Comparison of ENCODE assay signal across 23 mouse cellular contexts in the genomic region with DNA sequence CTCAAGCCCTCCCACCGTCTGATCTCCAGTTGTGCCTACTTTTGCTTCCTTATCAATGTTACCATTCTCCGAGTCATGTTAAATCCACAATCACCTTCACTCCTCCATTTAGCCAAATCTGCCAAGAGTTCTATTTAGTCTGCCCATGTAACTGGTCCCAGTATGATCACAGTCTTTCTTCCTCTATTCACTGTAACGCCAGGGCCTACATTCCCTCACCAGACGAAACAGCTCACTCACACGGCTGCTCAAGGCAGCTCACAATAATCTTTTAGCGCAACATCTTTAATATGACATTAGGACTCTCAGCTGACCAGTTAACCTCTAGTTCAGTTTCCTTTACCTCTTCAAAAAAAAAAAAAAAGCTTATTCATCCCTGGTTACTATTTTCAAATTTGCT. TPM values are rescaled to one million over a fixed set of nuclear protein-coding genes. Genes with fewer than 3 reads are reported as not detected.
A peak's percentile ranks its signal among the peaks of the same experiment; 100 is the strongest.
DNase-seq lines count a peak whose midpoint lies in the region; ATAC-seq and TF ChIP-seq lines count a peak whose summit lies in the region.
"Had no signal": no experiment of that assay in that cellular context is flagged by ENCODE, and none has a peak within 500 bp of the region (broad histone marks: within the 10 kb centered on the region; RNA-seq: fewer than 3 reads in every experiment).

No protein-coding gene starts in this region.

- TF ChIP-seq POLR2A in liver, adult 2 months (IDR thresholded peaks at IDR 0.05; ENCODE audit: extremely low read depth, insufficient read depth, low read length): no peak
- TF ChIP-seq POLR2A in lung, adult 2 months (IDR thresholded peaks at IDR 0.05; ENCODE audit: borderline replicate concordance, extremely low read depth, low read depth, low read length): no peak

- no peaks in the 10 kb centered on the region for H3K27me3 ChIP-seq in liver, adult 2 months (ENCODE audit: control insufficient read depth, insufficient read depth, low read length)
- no peaks in the 10 kb centered on the region for H3K27me3 ChIP-seq in liver, embryonic 12.5 days (replicated peaks)
- H3K27me3 ChIP-seq in lung, embryonic 16.5 days (ENCODE audit: control insufficient read depth, insufficient read depth, low read depth, low read length): no peaks in the 10 kb centered on the region
- H3K27me3 ChIP-seq: forebrain, embryonic 13.5 days; heart, embryonic 13.5 days; hindbrain, embryonic 12.5 days; hindbrain, embryonic 15.5 days had no signal

- no peaks in the 10 kb centered on the region for H3K9me3 ChIP-seq in liver, embryonic 12.5 days (replicated peaks)
- H3K9me3 ChIP-seq in lung, embryonic 16.5 days (ENCODE audit: control insufficient read depth, low read length): no peaks in the 10 kb centered on the region
- H3K9me3 ChIP-seq: forebrain, embryonic 10.5 days; forebrain, embryonic 13.5 days; heart, embryonic 10.5 days; heart, embryonic 13.5 days; hindbrain, embryonic 12.5 days; hindbrain, embryonic 15.5 days had no signal

- H3K79me2 ChIP-seq in liver, adult 2 months (ENCODE audit: control insufficient read depth, insufficient read depth, low read length): no peaks in the 10 kb centered on the region

- TF ChIP-seq CTCF in liver, adult 2 months (IDR thresholded peaks at IDR 0.05; ENCODE audit: low read depth, low read length): no peak
- TF ChIP-seq CTCF in lung, adult 2 months (IDR thresholded peaks at IDR 0.05; ENCODE audit: insufficient read depth, low read length): no peak

- H3K4me2 ChIP-seq in liver, embryonic 12.5 days: no peak overlapping the region
- no peak overlapping the region for H3K4me2 ChIP-seq in lung, embryonic 16.5 days (ENCODE audit: low read depth, low read length)
- H3K4me2 ChIP-seq: forebrain, embryonic 13.5 days; heart, embryonic 13.5 days; hindbrain, embryonic 12.5 days; hindbrain, embryonic 15.5 days had no signal

- DNase-seq in liver, adult 2 months (ENCODE audit: extremely low read depth, low read depth, low spot score): peak; percentile 44
- DNase-seq in lung, adult 2 months: no peak
- peak; percentile 23 to 47 for DNase-seq in lung, postnatal 4 days
- DNase-seq in ovary, postnatal 10 days (ENCODE audit: low spot score): no peak
- DNase-seq: adrenal gland, adult 8-10 months; adrenal gland, postnatal 25 days; cerebellum, adult 18-20 months; cerebellum, adult 9-10 months; cerebellum, postnatal 14 days; gastrocnemius, postnatal 10 days; gastrocnemius, postnatal 36 days; heart, adult 2 months; heart, postnatal 14 days had no signal

- peaks cover 13% of the 10 kb centered on the region for H3K4me1 ChIP-seq in liver, adult 2 months (ENCODE audit: control insufficient read depth, insufficient read depth, low read length)
- H3K4me1 ChIP-seq in liver, embryonic 12.5 days: no peaks in the 10 kb centered on the region
- H3K4me1 ChIP-seq in lung, embryonic 16.5 days (replicated peaks; ENCODE audit: control insufficient read depth, insufficient read depth, low read length): no peaks in the 10 kb centered on the region
- no peaks in the 10 kb centered on the region for H3K4me1 ChIP-seq in lung, adult 2 months (ENCODE audit: control insufficient read depth, insufficient read depth, low read length)
- H3K4me1 ChIP-seq: forebrain, embryonic 10.5 days; forebrain, embryonic 13.5 days; heart, embryonic 10.5 days; hindbrain, embryonic 12.5 days; hindbrain, embryonic 15.5 days had no signal

- WGBS in liver, adult 2 months: 84% methylated on average over 6 of the region's 6 CpGs
- WGBS in liver, embryonic 12.5 days (ENCODE audit: insufficient replicate concordance): 64% methylated on average over 6 of the region's 6 CpGs
- 62% methylated on average over 6 of the region's 6 CpGs for WGBS in lung, embryonic 16.5 days
- WGBS in lung, adult 2 months: 67% methylated on average over 6 of the region's 6 CpGs

- H3K36me3 ChIP-seq in liver, adult 2 months (ENCODE audit: control insufficient read depth, insufficient read depth, low read length): no peaks in the 10 kb centered on the region
- H3K36me3 ChIP-seq in liver, embryonic 12.5 days: no peaks in the 10 kb centered on the region
- no peaks in the 10 kb centered on the region for H3K36me3 ChIP-seq in lung, embryonic 16.5 days (ENCODE audit: control insufficient read depth, insufficient read depth, low read length)
- H3K36me3 ChIP-seq: forebrain, embryonic 10.5 days; heart, embryonic 10.5 days; heart, embryonic 13.5 days; hindbrain, embryonic 12.5 days; hindbrain, embryonic 15.5 days had no signal

- ATAC-seq in liver, embryonic 12.5 days: no peak
- peak; percentile 71 for ATAC-seq in lung, embryonic 16.5 days (ENCODE audit: low read depth)
- ATAC-seq: activated CD4-positive, CD25-positive, alpha-beta regulatory T cell, adult 4 months; forebrain, embryonic 13.5 days; forebrain, embryonic 16.5 days had no signal

- H3K4me3 ChIP-seq in liver, adult 2 months (ENCODE audit: insufficient read depth, low read depth, low read length): no peak overlapping the region
- no peak overlapping the region for H3K4me3 ChIP-seq in liver, embryonic 12.5 days
- H3K4me3 ChIP-seq in lung, embryonic 16.5 days (ENCODE audit: low read length): no peak overlapping the region
- H3K4me3 ChIP-seq in lung, adult 2 months (replicated peaks; ENCODE audit: extremely low read depth, low read depth, low read length): no peak overlapping the region
- H3K4me3 ChIP-seq: forebrain, embryonic 10.5 days; forebrain, embryonic 13.5 days; heart, adult 2 months; heart, embryonic 10.5 days; heart, embryonic 13.5 days; hindbrain, embryonic 12.5 days; hindbrain, embryonic 15.5 days had no signal

- no peak overlapping the region for H3K9ac ChIP-seq in liver, adult 2 months (ENCODE audit: low read depth, low read length)
- H3K9ac ChIP-seq in liver, embryonic 12.5 days: no peak overlapping the region
- no peak overlapping the region for H3K9ac ChIP-seq in lung, embryonic 16.5 days (ENCODE audit: low read length)
- H3K9ac ChIP-seq: forebrain, embryonic 13.5 days; heart, embryonic 13.5 days; hindbrain, embryonic 12.5 days; hindbrain, embryonic 15.5 days had no signal

- peak overlapping the region; percentile 26 for H3K27ac ChIP-seq in liver, adult 2 months (replicated peaks; ENCODE audit: insufficient read depth, low read depth, low read length)
- no peak overlapping the region for H3K27ac ChIP-seq in liver, embryonic 12.5 days
- no peak overlapping the region for H3K27ac ChIP-seq in lung, embryonic 16.5 days (ENCODE audit: low read length)
- H3K27ac ChIP-seq: forebrain, embryonic 10.5 days; forebrain, embryonic 13.5 days; heart, adult 2 months; heart, embryonic 10.5 days; heart, embryonic 13.5 days; hindbrain, embryonic 12.5 days; hindbrain, embryonic 15.5 days had no signal

RNA-seq across cellular contexts. Expression of a gene that starts 7.2 kb away (rescaled TPM):
- total RNA-seq in liver, adult 2 months (2014; rRNA removed): 42.5 and 48.3 TPM in 2 replicates
- polyA plus RNA-seq in liver, adult 2 months (2012; rRNA removed): 3.2 and 3.4 TPM in 2 replicates
- polyA plus RNA-seq in liver, embryonic 12.5 days (2016; fragmentation: Nextera tagmentation; extraction: Ambion mirVana): 0.54 and 1.0 TPM in 2 replicates
- 27.3 and 33.3 TPM in 2 replicates for polyA plus RNA-seq in lung, embryonic 16.5 days (2015; fragmentation: Nextera tagmentation; extraction: Ambion mirVana)
- 7.8 and 8.4 TPM in 2 replicates for polyA plus RNA-seq in lung, adult 2 months (2012; rRNA removed)
- polyA plus RNA-seq: activated CD4-positive, CD25-positive, alpha-beta regulatory T cell, adult 4 months had no signal

Comparison
In these comparisons a context has a peak if more than half of its experiments do, and no peak if none do; other contexts are left out.
1. DNase-seq: peak in liver, adult 2 months (single experiment) and lung, postnatal 4 days (2 of 2); none in lung, adult 2 months (single experiment) and ovary, postnatal 10 days (single experiment).